Mouse (Mus musculus) testis, adult 10 weeks (tissue): ENCODE results near the gene Vps54. TPM values are rescaled to one million over a fixed set of nuclear protein-coding genes. Genes with fewer than 3 reads are reported as not detected.

Source experiments
- polyA plus RNA-seq: library from polyadenylated mRNA; stranded (reverse); fragments of 350-450 nt; fragmentation: Illumina TruSeq; extraction: RNeasy Lipid Tissue Mini Kit (QIAGEN cat#74804); gene quantifications from one replicate; pipeline ENCODE4 v1.2.3, GENCODE M21; 2014; ENCODE audit warnings: low read depth, low replicate concordance

Gene Vps54
- polyA plus RNA-seq: 36.9 TPM

GRCm38 (mm10) chr11:21239021-21239661 lies at the start of gene Vps54:
Vps54 (plus strand) TSS chr11:21239281.

Other genes starting within 250 kb of the Vps54 start
- gene Peli1, start 148.0 kb upstream of the Vps54 start, polyA plus RNA-seq: 17.9 TPM
- gene Ugp2, start 131.9 kb downstream of the Vps54 start, polyA plus RNA-seq: 117 TPM